Mouse (Mus musculus): ENCODE measurements around the gene Gm3952.

GRCm38 (mm10) chr8:128704376-128704775, 94.1 kb downstream of the Gm3952 start:
- TF ChIP-seq POLR2A (IDR thresholded peaks at IDR 0.05; ENCODE audit: low read depth, low read length) (no peak), CTCF (IDR thresholded peaks at IDR 0.05; ENCODE audit: extremely low read depth, insufficient read length, insufficient replicate concordance, low read depth, low read length) (no peak)

Data from small intestine, adult 2 months (tissue).